In genomic region chr12:107789818-107790217, GRCm38 (mm10) we compare ENCODE assay signal across 22 mouse cellular contexts.
DNase-seq lines count a peak whose midpoint lies in the region; ATAC-seq lines count a peak whose summit lies in the region.
"Had no signal": no experiment of that assay in that cellular context is flagged by ENCODE, and none has a peak within 500 bp of the region (broad histone marks: within the 10 kb centered on the region; RNA-seq: fewer than 3 reads in every experiment).

No protein-coding gene starts in this region.

- no peak overlapping the region for H3K4me3 ChIP-seq in kidney, embryonic 16.5 days (ENCODE audit: low read length)
- H3K4me3 ChIP-seq in kidney, embryonic 14.5 days (ENCODE audit: low read length), result no peak overlapping the region
- no peak overlapping the region for H3K4me3 ChIP-seq in midbrain, embryonic 11.5 days (ENCODE audit: low read depth, low read length)
- no peak overlapping the region for H3K4me3 ChIP-seq in midbrain, embryonic 13.5 days (replicated peaks)

- H3K27me3 ChIP-seq in kidney, embryonic 16.5 days (ENCODE audit: insufficient read depth, low read length), result no peaks in the 10 kb centered on the region
- no peaks in the 10 kb centered on the region for H3K27me3 ChIP-seq in kidney, embryonic 14.5 days (ENCODE audit: control insufficient read depth, insufficient read depth, low read length)
- H3K27me3 ChIP-seq in midbrain, embryonic 11.5 days (ENCODE audit: control insufficient read depth, insufficient read depth, low read length), result no peaks in the 10 kb centered on the region
- H3K27me3 ChIP-seq in midbrain, embryonic 13.5 days, result no peaks in the 10 kb centered on the region
- H3K27me3 ChIP-seq: CH12.LX, Patski had no signal

- WGBS in kidney, embryonic 16.5 days, result 37% methylated on average over 6 of the region's 6 CpGs
- 36% methylated on average over 6 of the region's 6 CpGs for WGBS in kidney, embryonic 14.5 days
- 41% methylated on average over 6 of the region's 6 CpGs for WGBS in midbrain, embryonic 11.5 days
- WGBS in midbrain, embryonic 13.5 days, result 38% methylated on average over 6 of the region's 6 CpGs

- ATAC-seq in kidney, embryonic 16.5 days (ENCODE audit: low FRiP score, low TSS enrichment), result peak; percentile 63; the same call in 1 of the 2 replicates
- ATAC-seq in kidney, embryonic 14.5 days (ENCODE audit: low FRiP score, low TSS enrichment), result no peak
- no peak for ATAC-seq in midbrain, embryonic 11.5 days (ENCODE audit: low FRiP score)
- no peak for ATAC-seq in midbrain, embryonic 13.5 days
- ATAC-seq: activated CD4-positive, CD25-positive, alpha-beta regulatory T cell, adult 4 months; CD4-positive, CD25-positive, alpha-beta regulatory T cell, adult 4 months; Patski had no signal

- H3K4me1 ChIP-seq in kidney, embryonic 16.5 days (ENCODE audit: insufficient read depth, low read length), result no peaks in the 10 kb centered on the region
- no peaks in the 10 kb centered on the region for H3K4me1 ChIP-seq in kidney, embryonic 14.5 days (ENCODE audit: control insufficient read depth, insufficient read depth, low read length)
- H3K4me1 ChIP-seq in midbrain, embryonic 11.5 days (ENCODE audit: control insufficient read depth, insufficient read depth, low read length), result no peaks in the 10 kb centered on the region
- no peaks in the 10 kb centered on the region for H3K4me1 ChIP-seq in midbrain, embryonic 13.5 days (replicated peaks)

- no peaks in the 10 kb centered on the region for H3K9me3 ChIP-seq in kidney, embryonic 16.5 days (ENCODE audit: low read length)
- H3K9me3 ChIP-seq in kidney, embryonic 14.5 days (ENCODE audit: control insufficient read depth, low read length), result no peaks in the 10 kb centered on the region
- H3K9me3 ChIP-seq in midbrain, embryonic 11.5 days (ENCODE audit: control insufficient read depth, low read length), result no peaks in the 10 kb centered on the region
- H3K9me3 ChIP-seq in midbrain, embryonic 13.5 days, result no peaks in the 10 kb centered on the region

- DNase-seq in midbrain, embryonic 11.5 days (ENCODE audit: low spot score, missing footprints), result peak; percentile 81
- peak; percentile 12 for DNase-seq in MN1 (ENCODE audit: low spot score)
- no peak for DNase-seq in cerebellum, adult 11-12 months
- DNase-seq: adrenal gland, adult 2 months; adrenal gland, adult 8-10 months; adrenal gland, postnatal 10 days; adrenal gland, postnatal 14 days; adrenal gland, postnatal 25 days; adrenal gland, postnatal 36 days; B cell, adult 2 months; cerebellum, adult 11 months; cerebellum, adult 18-20 months; cerebellum, adult 2 months; cerebellum, adult 8-10 months had no signal

- no peak overlapping the region for H3K4me2 ChIP-seq in kidney, embryonic 16.5 days (replicated peaks; ENCODE audit: low read depth, low read length)
- H3K4me2 ChIP-seq in kidney, embryonic 14.5 days (replicated peaks; ENCODE audit: low read depth, low read length), result no peak overlapping the region
- no peak overlapping the region for H3K4me2 ChIP-seq in midbrain, embryonic 11.5 days
- no peak overlapping the region for H3K4me2 ChIP-seq in midbrain, embryonic 13.5 days (replicated peaks)

- no peaks in the 10 kb centered on the region for H3K36me3 ChIP-seq in kidney, embryonic 16.5 days (ENCODE audit: insufficient read depth, low read length)
- H3K36me3 ChIP-seq in kidney, embryonic 14.5 days (ENCODE audit: control insufficient read depth, insufficient read depth, low read length), result no peaks in the 10 kb centered on the region
- no peaks in the 10 kb centered on the region for H3K36me3 ChIP-seq in midbrain, embryonic 11.5 days (ENCODE audit: control insufficient read depth, insufficient read depth, low read length)
- H3K36me3 ChIP-seq in midbrain, embryonic 13.5 days, result no peaks in the 10 kb centered on the region
- H3K36me3 ChIP-seq: G1E had no signal

- no peak overlapping the region for H3K27ac ChIP-seq in kidney, embryonic 16.5 days (ENCODE audit: low read length)
- H3K27ac ChIP-seq in kidney, embryonic 14.5 days (ENCODE audit: low read depth, low read length), result no peak overlapping the region
- no peak overlapping the region for H3K27ac ChIP-seq in midbrain, embryonic 11.5 days (ENCODE audit: low read depth, low read length)
- no peak overlapping the region for H3K27ac ChIP-seq in midbrain, embryonic 13.5 days

- H3K9ac ChIP-seq in kidney, embryonic 16.5 days (replicated peaks; ENCODE audit: low read length), result no peak overlapping the region
- H3K9ac ChIP-seq in kidney, embryonic 14.5 days (ENCODE audit: low read depth, low read length), result no peak overlapping the region
- H3K9ac ChIP-seq in midbrain, embryonic 11.5 days (ENCODE audit: low read length), result no peak overlapping the region
- H3K9ac ChIP-seq in midbrain, embryonic 13.5 days (replicated peaks), result no peak overlapping the region
